10 mouse cellular contexts compared by ENCODE assay signal in the genomic region with DNA sequence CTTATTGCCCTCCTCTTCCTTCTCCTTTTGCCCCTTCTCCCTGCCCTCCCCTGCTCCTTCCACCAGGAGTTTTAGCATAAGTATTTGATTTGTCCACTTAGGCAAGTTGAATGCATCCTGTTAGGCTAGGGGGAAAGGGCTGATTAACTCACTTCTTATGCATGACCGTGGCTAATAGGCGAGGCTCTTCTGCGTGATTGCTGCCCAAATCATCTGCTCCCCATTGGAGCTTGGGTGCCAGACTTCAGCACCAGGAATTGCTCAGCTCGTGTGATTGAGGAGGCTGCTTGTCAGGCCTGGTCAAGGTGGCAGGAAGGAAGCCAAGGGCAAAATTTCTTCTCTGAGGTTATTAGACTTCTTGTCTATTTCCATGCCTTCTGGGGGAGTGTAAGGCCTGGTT. TPM values are rescaled to one million over a fixed set of nuclear protein-coding genes. Genes with fewer than 3 reads are reported as not detected.
DNase-seq lines count a peak whose midpoint lies in the region; ATAC-seq and TF ChIP-seq lines count a peak whose summit lies in the region.
"Had no signal": no experiment of that assay in that cellular context is flagged by ENCODE, and none has a peak within 500 bp of the region (broad histone marks: within the 10 kb centered on the region; RNA-seq: fewer than 3 reads in every experiment).

No protein-coding gene starts in this region.

- no peak for TF ChIP-seq POLR2A in kidney, adult 2 months (IDR thresholded peaks at IDR 0.05; ENCODE audit: low read depth, low read length)

- H3K9ac ChIP-seq in forebrain, embryonic 14.5 days (ENCODE audit: low read length) = no peak overlapping the region
- no peak overlapping the region for H3K9ac ChIP-seq in forebrain, embryonic 11.5 days (ENCODE audit: low read length)
- no peak overlapping the region for H3K9ac ChIP-seq in embryonic facial prominence, embryonic 13.5 days
- H3K9ac ChIP-seq: liver, embryonic 13.5 days; midbrain, embryonic 12.5 days had no signal

- H3K27me3 ChIP-seq in forebrain, embryonic 14.5 days (replicated peaks; ENCODE audit: control insufficient read depth, insufficient read depth, low read length) = no peaks in the 10 kb centered on the region
- H3K27me3 ChIP-seq in forebrain, embryonic 11.5 days (ENCODE audit: control insufficient read depth, insufficient read depth, low read length) = no peaks in the 10 kb centered on the region
- H3K27me3 ChIP-seq in kidney, adult 2 months (replicated peaks; ENCODE audit: control insufficient read depth, insufficient read depth, low read length) = no peaks in the 10 kb centered on the region
- H3K27me3 ChIP-seq in E14TG2a.4 (ENCODE audit: insufficient read depth, low read length) = no peaks in the 10 kb centered on the region
- H3K27me3 ChIP-seq in embryonic facial prominence, embryonic 13.5 days = no peaks in the 10 kb centered on the region
- H3K27me3 ChIP-seq: liver, embryonic 13.5 days had no signal

- no peak overlapping the region for H3K4me2 ChIP-seq in forebrain, embryonic 14.5 days (ENCODE audit: low read length)
- H3K4me2 ChIP-seq in forebrain, embryonic 11.5 days (ENCODE audit: low read depth, low read length, severe bottlenecking) = no peak overlapping the region
- no peak overlapping the region for H3K4me2 ChIP-seq in embryonic facial prominence, embryonic 13.5 days
- H3K4me2 ChIP-seq: liver, embryonic 13.5 days; midbrain, embryonic 12.5 days had no signal

- no peak overlapping the region for H3K4me3 ChIP-seq in forebrain, embryonic 14.5 days (ENCODE audit: low read depth, low read length)
- H3K4me3 ChIP-seq in forebrain, embryonic 11.5 days (ENCODE audit: low read depth, low read length) = no peak overlapping the region
- no peak overlapping the region for H3K4me3 ChIP-seq in kidney, adult 2 months (ENCODE audit: insufficient read depth, low read depth, low read length)
- H3K4me3 ChIP-seq in E14TG2a.4 (replicated peaks; ENCODE audit: low read length) = 0 out of 2 replicates have a peak overlapping the region, but pooled peaks have one; percentile 3
- no peak overlapping the region for H3K4me3 ChIP-seq in embryonic facial prominence, embryonic 13.5 days
- H3K4me3 ChIP-seq: liver, embryonic 13.5 days; midbrain, embryonic 12.5 days had no signal

- peak; percentile 51 for DNase-seq in forebrain, embryonic 14.5 days (ENCODE audit: low spot score)
- no peak for DNase-seq in forebrain, embryonic 11.5 days (ENCODE audit: low spot score)
- DNase-seq in kidney, adult 2 months = no peak
- DNase-seq in kidney, postnatal 4 days = no peak
- no peak for DNase-seq in embryo, embryonic 10.5 days (ENCODE audit: low spot score)
- DNase-seq: cerebellum, adult 18-20 months; liver, embryonic 13.5 days had no signal

- H3K9me3 ChIP-seq in forebrain, embryonic 14.5 days (replicated peaks; ENCODE audit: control insufficient read depth, low read length) = no peaks in the 10 kb centered on the region
- H3K9me3 ChIP-seq in forebrain, embryonic 11.5 days (ENCODE audit: control insufficient read depth, low read length) = no peaks in the 10 kb centered on the region
- H3K9me3 ChIP-seq in E14TG2a.4 (ENCODE audit: low read length) = no peaks in the 10 kb centered on the region
- no peaks in the 10 kb centered on the region for H3K9me3 ChIP-seq in embryonic facial prominence, embryonic 13.5 days
- H3K9me3 ChIP-seq: liver, embryonic 13.5 days; midbrain, embryonic 12.5 days had no signal

- no peak for ATAC-seq in forebrain, embryonic 14.5 days
- ATAC-seq in forebrain, embryonic 11.5 days (replicated peaks; ENCODE audit: low FRiP score) = no peak
- ATAC-seq in embryonic facial prominence, embryonic 13.5 days (ENCODE audit: insufficient number of reproducible peaks, insufficient read depth, low FRiP score, low TSS enrichment, low read depth) = no peak

- WGBS in forebrain, embryonic 14.5 days = 4% methylated on average over 4 of the region's 4 CpGs
- WGBS in forebrain, embryonic 11.5 days = 43% methylated on average over 4 of the region's 4 CpGs
- 18% methylated on average over 4 of the region's 4 CpGs for WGBS in kidney, adult 2 months
- 19% methylated on average over 4 of the region's 4 CpGs for WGBS in embryonic facial prominence, embryonic 13.5 days

- TF ChIP-seq CTCF in kidney, adult 2 months (conservative IDR thresholded peaks at IDR 0.05; ENCODE audit: insufficient read depth, insufficient read length, low read depth, low read length) = no peak
- TF ChIP-seq CTCF in E14TG2a.4 (conservative IDR thresholded peaks at IDR 0.05; ENCODE audit: low read length) = no peak

- no peak overlapping the region; the same call in 1 of the 2 replicates for H3K27ac ChIP-seq in forebrain, embryonic 14.5 days (ENCODE audit: low read depth, low read length)
- H3K27ac ChIP-seq in forebrain, embryonic 11.5 days (ENCODE audit: low read depth, low read length) = no peak overlapping the region
- H3K27ac ChIP-seq in kidney, adult 2 months (ENCODE audit: insufficient read depth, low read depth, low read length) = peak overlapping the region; percentile 37
- H3K27ac ChIP-seq in embryonic facial prominence, embryonic 13.5 days = peak overlapping the region; percentile 22; the same call in 1 of the 2 replicates
- H3K27ac ChIP-seq: liver, embryonic 13.5 days; midbrain, embryonic 12.5 days had no signal

- H3K36me3 ChIP-seq in forebrain, embryonic 14.5 days (ENCODE audit: control insufficient read depth, insufficient read depth, low read length) = peaks cover 12% of the 10 kb centered on the region
- H3K36me3 ChIP-seq in forebrain, embryonic 11.5 days (ENCODE audit: control insufficient read depth, insufficient read depth, low read length) = no peaks in the 10 kb centered on the region
- no peaks in the 10 kb centered on the region for H3K36me3 ChIP-seq in kidney, adult 2 months (ENCODE audit: control insufficient read depth, insufficient read depth, low read length)
- H3K36me3 ChIP-seq in E14TG2a.4 (ENCODE audit: insufficient read depth, low read length) = peaks cover 83% of the 10 kb centered on the region
- peaks cover 21% of the 10 kb centered on the region for H3K36me3 ChIP-seq in embryonic facial prominence, embryonic 13.5 days

- H3K4me1 ChIP-seq in forebrain, embryonic 14.5 days (ENCODE audit: control insufficient read depth, insufficient read depth, low read length) = peaks cover 43% of the 10 kb centered on the region
- peaks cover 35% of the 10 kb centered on the region for H3K4me1 ChIP-seq in forebrain, embryonic 11.5 days (replicated peaks; ENCODE audit: control insufficient read depth, insufficient read depth, low read length)
- peaks cover 39% of the 10 kb centered on the region for H3K4me1 ChIP-seq in kidney, adult 2 months (ENCODE audit: control insufficient read depth, insufficient read depth, low read length)
- H3K4me1 ChIP-seq in E14TG2a.4 (replicated peaks; ENCODE audit: low read depth, low read length) = peaks cover 97% of the 10 kb centered on the region
- H3K4me1 ChIP-seq in embryonic facial prominence, embryonic 13.5 days = peaks cover 92% of the 10 kb centered on the region

RNA-seq across cellular contexts. Expression of gene Anp32a, which starts 19.8 kb away (rescaled TPM):
- polyA plus RNA-seq in forebrain, embryonic 14.5 days (2014; fragmentation: Nextera tagmentation; extraction: Ambion mirVana) = 115 and 118 TPM in 2 replicates
- 145 and 184 TPM in 2 replicates for polyA plus RNA-seq in forebrain, embryonic 11.5 days (2014; fragmentation: Nextera tagmentation; extraction: Ambion mirVana)
- 32.0 and 61.3 TPM in 2 replicates for polyA plus RNA-seq in kidney, adult 2 months (2012; rRNA removed)
- polyA plus RNA-seq in embryonic facial prominence, embryonic 13.5 days (2015; fragmentation: Nextera tagmentation; extraction: Ambion mirVana) = 237 and 292 TPM in 2 replicates

Comparison
In these comparisons a context has a peak if more than half of its experiments do, and no peak if none do; other contexts are left out.
1. H3K27ac ChIP-seq: peak in kidney, adult 2 months (single experiment) and embryonic facial prominence, embryonic 13.5 days (single experiment); none in forebrain, embryonic 14.5 days (single experiment) and forebrain, embryonic 11.5 days (single experiment).